In genomic region chr15:77533216-77533615, GRCm38 (mm10) we compare ENCODE assay signal across 27 mouse cellular contexts. TPM values are rescaled to one million over a fixed set of nuclear protein-coding genes. Genes with fewer than 3 reads are reported as not detected.
"Had no signal": no experiment of that assay in that cellular context is flagged by ENCODE, and none has a peak within 500 bp of the region (broad histone marks: within the 10 kb centered on the region; RNA-seq: fewer than 3 reads in every experiment).

Gene Apol7c (minus strand): TSS chr15:77533316.

- DNase-seq: forebrain, postnatal 0 days; gastrocnemius, postnatal 14 days; gastrocnemius, postnatal 36 days; heart, adult 2 months; heart, postnatal 14 days; heart, postnatal 36 days; kidney, adult 18-20 months; kidney, adult 8-10 months; kidney, postnatal 10 days; kidney, postnatal 25 days; kidney, postnatal 4 days; layer of hippocampus, adult 9-11 months; layer of hippocampus, postnatal 36 days; left cerebral cortex, postnatal 4 days had no signal

- H3K4me2 ChIP-seq: heart, embryonic 11.5 days; heart, embryonic 13.5 days; heart, embryonic 15.5 days; hindbrain, embryonic 13.5 days; hindbrain, embryonic 15.5 days; limb, embryonic 13.5 days; limb, embryonic 15.5 days had no signal

- H3K27ac ChIP-seq: heart, adult 2 months; heart, embryonic 13.5 days; heart, embryonic 15.5 days; hindbrain, embryonic 13.5 days; hindbrain, embryonic 15.5 days; hindbrain, postnatal 0 days; limb, embryonic 13.5 days; limb, embryonic 15.5 days had no signal

- H3K4me1 ChIP-seq: heart, embryonic 13.5 days; heart, embryonic 15.5 days; hindbrain, embryonic 13.5 days; hindbrain, embryonic 15.5 days; limb, embryonic 13.5 days; limb, embryonic 15.5 days had no signal

- H3K9ac ChIP-seq: forebrain, postnatal 0 days; heart, embryonic 13.5 days; heart, embryonic 15.5 days; hindbrain, embryonic 13.5 days; hindbrain, embryonic 15.5 days; limb, embryonic 13.5 days; limb, embryonic 15.5 days had no signal

- H3K9me3 ChIP-seq: heart, embryonic 13.5 days; heart, embryonic 15.5 days; hindbrain, embryonic 13.5 days; hindbrain, embryonic 15.5 days; limb, embryonic 13.5 days; limb, embryonic 15.5 days had no signal

- H3K4me3 ChIP-seq: heart, adult 2 months; heart, embryonic 13.5 days; heart, embryonic 15.5 days; hindbrain, embryonic 13.5 days; hindbrain, embryonic 15.5 days; limb, embryonic 13.5 days; limb, embryonic 15.5 days had no signal

- H3K27me3 ChIP-seq: heart, embryonic 13.5 days; heart, embryonic 15.5 days; hindbrain, embryonic 13.5 days; hindbrain, embryonic 15.5 days; limb, embryonic 13.5 days; limb, embryonic 15.5 days had no signal

- H3K36me3 ChIP-seq: heart, embryonic 13.5 days; heart, embryonic 15.5 days; hindbrain, embryonic 13.5 days; hindbrain, embryonic 15.5 days; limb, embryonic 13.5 days; limb, embryonic 15.5 days had no signal

- ATAC-seq: forebrain, postnatal 0 days; hindbrain, postnatal 0 days had no signal

RNA-seq across cellular contexts. Expression of gene Apol7c, which starts in this region (rescaled TPM):
- polyA plus RNA-seq: forebrain, postnatal 0 days; heart, adult 2 months; heart, embryonic 11.5 days; heart, embryonic 15.5 days; heart, postnatal 0 days; hindbrain, embryonic 11.5 days; hindbrain, embryonic 13.5 days; hindbrain, embryonic 15.5 days; hindbrain, postnatal 0 days; kidney, embryonic 14.5 days; kidney, embryonic 16.5 days; limb, embryonic 11.5 days; limb, embryonic 13.5 days; limb, embryonic 15.5 days had no signal
